Mouse (Mus musculus): Measurements from ENCODE around the gene Fcho1.

DNA sequence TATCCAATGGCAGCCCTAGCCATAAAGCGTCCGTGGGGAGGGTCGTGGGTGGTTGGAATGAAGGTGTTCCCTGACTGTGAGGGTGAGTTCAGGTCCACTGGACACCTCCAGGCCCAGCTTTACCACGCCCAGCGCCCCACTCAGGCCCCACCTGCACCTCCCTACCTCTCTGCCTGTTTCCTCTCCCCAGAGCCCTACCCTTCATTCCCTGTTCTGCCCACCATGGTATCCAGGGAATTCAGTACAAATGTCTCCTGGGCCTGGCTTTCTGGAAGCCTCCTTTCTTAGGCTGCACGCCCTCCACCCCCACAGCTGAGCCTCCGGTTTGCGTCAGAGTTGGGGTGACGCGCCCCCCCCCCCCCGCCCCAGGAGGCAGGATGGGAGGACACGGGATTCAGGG lies 55.3 kb downstream of the Fcho1 start:
- no peak for TF ChIP-seq CTCF (conservative IDR thresholded peaks at IDR 0.05; ENCODE audit: low read length)
- no peak for TF ChIP-seq NANOG (IDR thresholded peaks at IDR 0.05; ENCODE audit: borderline replicate concordance, low read length)
- TF ChIP-seq POU5F1 (IDR thresholded peaks at IDR 0.05; ENCODE audit: borderline replicate concordance, low read length): no peak
